Mouse (Mus musculus): ENCODE measurements at regions not wholly inside any gene's neighbourhood (a gene's known extent, or its start where the extent isn't known, plus 50 kb on each side); places are given as distances from the start of the nearest gene placed in this dataset.

- Histone ChIP-seq H3K27me3 (ENCODE audit: control insufficient read depth, insufficient read depth, low read length) (no peaks in the 10 kb centered on the region), H3K9ac (ENCODE audit: low read length) (no peak overlapping the region), H3K4me1 (replicated peaks; ENCODE audit: control insufficient read depth, insufficient read depth, low read length) (no peaks in the 10 kb centered on the region), H3K36me3 (ENCODE audit: control insufficient read depth, insufficient read depth, low read length) (no peaks in the 10 kb centered on the region), H3K9me3 (ENCODE audit: control insufficient read depth, low read length) (no peaks in the 10 kb centered on the region), H3K27ac (ENCODE audit: low read depth, low read length) (no peak overlapping the region), H3K4me2 (ENCODE audit: low read depth, low read length, severe bottlenecking) (no peak overlapping the region), H3K4me3 (ENCODE audit: low read depth, low read length) (no peak overlapping the region)
- 94% methylated on average over 2 of the region's 2 CpGs for WGBS
- no peak for DNase-seq (ENCODE audit: low spot score)
- ATAC-seq (replicated peaks; ENCODE audit: low FRiP score), result no peak
These were observed 88.5 kb upstream of the Rgs1 start for GRCm38 (mm10) chr1:144337572-144337971.

GRCm38 (mm10) chr1:144330365-144331050 is 81.5 kb upstream of the Rgs1 start:
- 88% methylated on average over 8 of the region's 8 CpGs for WGBS
- H3K4me1 ChIP-seq (replicated peaks; ENCODE audit: control insufficient read depth, insufficient read depth, low read length), result no peaks in the 10 kb centered on the region
- DNase-seq (ENCODE audit: low spot score), result no peak
- H3K9me3 ChIP-seq (ENCODE audit: control insufficient read depth, low read length), result no peaks in the 10 kb centered on the region
- no peak overlapping the region for H3K27ac ChIP-seq (ENCODE audit: low read depth, low read length)
- H3K4me2 ChIP-seq (ENCODE audit: low read depth, low read length, severe bottlenecking), result no peak overlapping the region
- no peak overlapping the region for H3K4me3 ChIP-seq (ENCODE audit: low read depth, low read length)
- H3K27me3 ChIP-seq (ENCODE audit: control insufficient read depth, insufficient read depth, low read length), result no peaks in the 10 kb centered on the region
- no peak overlapping the region for H3K9ac ChIP-seq (ENCODE audit: low read length)
- no peak for ATAC-seq (replicated peaks; ENCODE audit: low FRiP score)
- H3K36me3 ChIP-seq (ENCODE audit: control insufficient read depth, insufficient read depth, low read length), result no peaks in the 10 kb centered on the region

- Histone ChIP-seq H3K4me3 (ENCODE audit: low read depth, low read length) (no peak overlapping the region), H3K4me2 (ENCODE audit: low read depth, low read length, severe bottlenecking) (no peak overlapping the region), H3K4me1 (replicated peaks; ENCODE audit: control insufficient read depth, insufficient read depth, low read length) (no peaks in the 10 kb centered on the region), H3K9me3 (ENCODE audit: control insufficient read depth, low read length) (no peaks in the 10 kb centered on the region), H3K36me3 (ENCODE audit: control insufficient read depth, insufficient read depth, low read length) (no peaks in the 10 kb centered on the region), H3K9ac (ENCODE audit: low read length) (no peak overlapping the region), H3K27me3 (ENCODE audit: control insufficient read depth, insufficient read depth, low read length) (no peaks in the 10 kb centered on the region), H3K27ac (ENCODE audit: low read depth, low read length) (no peak overlapping the region)
- no peak for DNase-seq (ENCODE audit: low spot score)
- ATAC-seq (replicated peaks; ENCODE audit: low FRiP score), result no peak
- WGBS, result 91% methylated on average over 6 of the region's 6 CpGs
These were observed 70.4 kb upstream of the Rgs1 start for GRCm38 (mm10) chr1:144319406-144319805.

- H3K27me3 ChIP-seq (ENCODE audit: control insufficient read depth, insufficient read depth, low read length), result no peaks in the 10 kb centered on the region
- H3K4me3 ChIP-seq (ENCODE audit: low read depth, low read length), result no peak overlapping the region
- no peak overlapping the region for H3K4me2 ChIP-seq (ENCODE audit: low read depth, low read length, severe bottlenecking)
- WGBS, result 47% methylated on average over 1 of the region's 1 CpGs
- no peaks in the 10 kb centered on the region for H3K36me3 ChIP-seq (ENCODE audit: control insufficient read depth, insufficient read depth, low read length)
- no peak for DNase-seq (ENCODE audit: low spot score)
- H3K4me1 ChIP-seq (replicated peaks; ENCODE audit: control insufficient read depth, insufficient read depth, low read length), result no peaks in the 10 kb centered on the region
- no peaks in the 10 kb centered on the region for H3K9me3 ChIP-seq (ENCODE audit: control insufficient read depth, low read length)
- no peak overlapping the region for H3K27ac ChIP-seq (ENCODE audit: low read depth, low read length)
- ATAC-seq (replicated peaks; ENCODE audit: low FRiP score), result no peak
- no peak overlapping the region for H3K9ac ChIP-seq (ENCODE audit: low read length)
These were observed 69.2 kb upstream of the Rgs1 start for GRCm38 (mm10) chr1:144318289-144318688.

- no peak overlapping the region for H3K27ac ChIP-seq (ENCODE audit: low read depth, low read length)
- WGBS, result 88% methylated on average over 3 of the region's 3 CpGs
- DNase-seq (ENCODE audit: low spot score), result no peak
- no peaks in the 10 kb centered on the region for H3K9me3 ChIP-seq (ENCODE audit: control insufficient read depth, low read length)
- H3K9ac ChIP-seq (ENCODE audit: low read length), result no peak overlapping the region
- no peaks in the 10 kb centered on the region for H3K27me3 ChIP-seq (ENCODE audit: control insufficient read depth, insufficient read depth, low read length)
- H3K36me3 ChIP-seq (ENCODE audit: control insufficient read depth, insufficient read depth, low read length), result no peaks in the 10 kb centered on the region
- no peak overlapping the region for H3K4me2 ChIP-seq (ENCODE audit: low read depth, low read length, severe bottlenecking)
- no peak overlapping the region for H3K4me3 ChIP-seq (ENCODE audit: low read depth, low read length)
- ATAC-seq (replicated peaks; ENCODE audit: low FRiP score), result no peak
- no peaks in the 10 kb centered on the region for H3K4me1 ChIP-seq (replicated peaks; ENCODE audit: control insufficient read depth, insufficient read depth, low read length)
These were observed 68.5 kb upstream of the Rgs1 start for GRCm38 (mm10) chr1:144317560-144317959.

GRCm38 (mm10) chr1:144316251-144316650 is 67.2 kb upstream of the Rgs1 start:
- Histone ChIP-seq H3K27me3 (ENCODE audit: control insufficient read depth, insufficient read depth, low read length) (no peaks in the 10 kb centered on the region), H3K27ac (ENCODE audit: low read depth, low read length) (no peak overlapping the region), H3K9ac (ENCODE audit: low read length) (no peak overlapping the region), H3K36me3 (ENCODE audit: control insufficient read depth, insufficient read depth, low read length) (no peaks in the 10 kb centered on the region), H3K9me3 (ENCODE audit: control insufficient read depth, low read length) (no peaks in the 10 kb centered on the region), H3K4me1 (replicated peaks; ENCODE audit: control insufficient read depth, insufficient read depth, low read length) (no peaks in the 10 kb centered on the region), H3K4me3 (ENCODE audit: low read depth, low read length) (no peak overlapping the region), H3K4me2 (ENCODE audit: low read depth, low read length, severe bottlenecking) (no peak overlapping the region)
- ATAC-seq (replicated peaks; ENCODE audit: low FRiP score) (no peak), DNase-seq (ENCODE audit: low spot score) (no peak)
- 88% methylated on average over 2 of the region's 2 CpGs for WGBS

- no peaks in the 10 kb centered on the region for H3K27me3 ChIP-seq (ENCODE audit: control insufficient read depth, insufficient read depth, low read length)
- 93% methylated on average over 2 of the region's 2 CpGs for WGBS
These were observed 65.3 kb upstream of the Rgs1 start for GRCm38 (mm10) chr1:144314382-144314781.

GRCm38 (mm10) chr1:144313318-144313717 is 64.3 kb upstream of the Rgs1 start:
- no peaks in the 10 kb centered on the region for H3K9me3 ChIP-seq (ENCODE audit: control insufficient read depth, low read length)
- H3K27me3 ChIP-seq (ENCODE audit: control insufficient read depth, insufficient read depth, low read length), result no peaks in the 10 kb centered on the region
- H3K4me2 ChIP-seq (ENCODE audit: low read depth, low read length, severe bottlenecking), result no peak overlapping the region
- no peak for DNase-seq (ENCODE audit: low spot score)
- 82% methylated on average over 1 of the region's 1 CpGs for WGBS
- ATAC-seq (replicated peaks; ENCODE audit: low FRiP score), result no peak
- H3K4me1 ChIP-seq (replicated peaks; ENCODE audit: control insufficient read depth, insufficient read depth, low read length), result no peaks in the 10 kb centered on the region
- no peaks in the 10 kb centered on the region for H3K36me3 ChIP-seq (ENCODE audit: control insufficient read depth, insufficient read depth, low read length)
- no peak overlapping the region for H3K9ac ChIP-seq (ENCODE audit: low read length)
- no peak overlapping the region for H3K4me3 ChIP-seq (ENCODE audit: low read depth, low read length)
- no peak overlapping the region for H3K27ac ChIP-seq (ENCODE audit: low read depth, low read length)

More at GRCm38 (mm10) chr1:144314382-144314781, 65.3 kb upstream of the Rgs1 start:
- H3K9ac ChIP-seq (ENCODE audit: low read length), result no peak overlapping the region
- H3K36me3 ChIP-seq (ENCODE audit: control insufficient read depth, insufficient read depth, low read length), result no peaks in the 10 kb centered on the region
- no peaks in the 10 kb centered on the region for H3K9me3 ChIP-seq (ENCODE audit: control insufficient read depth, low read length)
- ATAC-seq (replicated peaks; ENCODE audit: low FRiP score) (no peak), DNase-seq (ENCODE audit: low spot score) (no peak)
- H3K27ac ChIP-seq (ENCODE audit: low read depth, low read length), result no peak overlapping the region
- no peak overlapping the region for H3K4me3 ChIP-seq (ENCODE audit: low read depth, low read length)
- no peaks in the 10 kb centered on the region for H3K4me1 ChIP-seq (replicated peaks; ENCODE audit: control insufficient read depth, insufficient read depth, low read length)
- no peak overlapping the region for H3K4me2 ChIP-seq (ENCODE audit: low read depth, low read length, severe bottlenecking)

GRCm38 (mm10) chr1:144309901-144310300 is 60.9 kb upstream of the Rgs1 start:
- WGBS, result 85% methylated on average over 3 of the region's 3 CpGs
- no peaks in the 10 kb centered on the region for H3K9me3 ChIP-seq (ENCODE audit: control insufficient read depth, low read length)
- H3K36me3 ChIP-seq (ENCODE audit: control insufficient read depth, insufficient read depth, low read length), result no peaks in the 10 kb centered on the region
- no peak overlapping the region for H3K27ac ChIP-seq (ENCODE audit: low read depth, low read length)
- ATAC-seq (replicated peaks; ENCODE audit: low FRiP score), result no peak
- no peaks in the 10 kb centered on the region; the same call in 1 of the 2 replicates for H3K4me1 ChIP-seq (replicated peaks; ENCODE audit: control insufficient read depth, insufficient read depth, low read length)
- no peak overlapping the region for H3K4me3 ChIP-seq (ENCODE audit: low read depth, low read length)
- DNase-seq (ENCODE audit: low spot score), result no peak
- no peaks in the 10 kb centered on the region for H3K27me3 ChIP-seq (ENCODE audit: control insufficient read depth, insufficient read depth, low read length)
- H3K4me2 ChIP-seq (ENCODE audit: low read depth, low read length, severe bottlenecking), result no peak overlapping the region
- H3K9ac ChIP-seq (ENCODE audit: low read length), result no peak overlapping the region

Data from forebrain, embryonic 11.5 days (tissue).